Mouse (Mus musculus): ENCODE measurements around the gene Rab43.

DNA sequence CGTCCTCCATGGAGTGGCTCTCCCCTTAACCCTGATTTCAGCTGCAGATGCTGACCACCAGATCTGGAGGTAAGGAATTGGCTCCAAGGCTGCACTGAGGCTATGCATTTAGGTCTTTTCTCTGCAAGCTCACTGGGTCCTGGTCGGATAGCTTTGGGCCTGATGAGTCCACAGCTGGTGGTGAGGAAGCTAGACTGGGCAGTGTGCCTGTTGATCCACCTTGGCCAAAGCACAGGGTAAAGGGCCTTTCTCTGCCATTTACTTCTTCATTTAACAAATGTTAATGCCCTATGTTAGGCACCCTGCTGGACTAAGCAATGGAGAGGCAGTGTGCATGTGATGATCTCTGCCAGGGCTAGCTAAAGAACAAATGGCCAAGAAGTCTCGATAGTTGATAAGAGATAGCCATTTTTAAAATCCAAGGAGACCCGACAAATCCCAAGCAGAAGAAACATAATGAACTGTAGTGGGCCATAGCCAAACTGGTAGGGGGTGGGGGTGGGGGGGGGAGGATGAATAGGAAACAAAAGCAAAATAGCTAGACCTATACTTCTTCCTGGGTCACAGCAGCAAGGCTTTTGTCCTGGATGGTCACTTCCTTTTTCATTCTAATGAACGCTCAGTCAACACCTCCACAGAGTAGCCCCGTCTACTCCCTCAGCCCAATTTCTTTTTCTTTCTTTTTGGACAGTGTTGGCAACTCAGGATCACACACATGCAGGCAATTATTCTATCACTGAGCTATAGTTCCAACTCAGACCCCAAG, 16.4 kb downstream of the Rab43 start:
- TF ChIP-seq CTCF (IDR thresholded peaks at IDR 0.05; ENCODE audit: low read depth, low read length) (no peak), POLR2A (IDR thresholded peaks at IDR 0.05; ENCODE audit: borderline replicate concordance, low read depth, low read length) (no peak)

All from bone marrow macrophage, adult 2 months (primary cell).